12 mouse cellular contexts compared by ENCODE assay signal in genomic region chr1:178396383-178396782, GRCm38 (mm10). TPM values are rescaled to one million over a fixed set of nuclear protein-coding genes. Genes with fewer than 3 reads are reported as not detected.
DNase-seq lines count a peak whose midpoint lies in the region; ATAC-seq and TF ChIP-seq lines count a peak whose summit lies in the region.
"Had no signal": no experiment of that assay in that cellular context is flagged by ENCODE, and none has a peak within 500 bp of the region (broad histone marks: within the 10 kb centered on the region; RNA-seq: fewer than 3 reads in every experiment).

No protein-coding gene starts in this region.

- ATAC-seq in limb, embryonic 13.5 days (ENCODE audit: low FRiP score, low read depth): 0 out of 2 replicates have a peak, but pooled peaks have one; percentile 42
- ATAC-seq in heart, embryonic 16.5 days (replicated peaks; ENCODE audit: extremely low read depth, insufficient read depth, low FRiP score): peak; percentile 87
- ATAC-seq in kidney, postnatal 0 days (replicated peaks; ENCODE audit: low FRiP score, low read depth): peak; percentile 88
- no peak for ATAC-seq in midbrain, embryonic 15.5 days (replicated peaks)

- H3K4me2 ChIP-seq in limb, embryonic 13.5 days (replicated peaks): no peak overlapping the region
- H3K4me2 ChIP-seq in heart, embryonic 16.5 days (ENCODE audit: low read depth, low read length): no peak overlapping the region
- no peak overlapping the region for H3K4me2 ChIP-seq in kidney, postnatal 0 days (ENCODE audit: low read length)
- no peak overlapping the region for H3K4me2 ChIP-seq in myocyte (ENCODE audit: low read depth)
- H3K4me2 ChIP-seq in midbrain, embryonic 15.5 days: no peak overlapping the region
- H3K4me2 ChIP-seq: embryonic facial prominence, embryonic 12.5 days; limb, embryonic 15.5 days; neural tube, embryonic 12.5 days had no signal

- H3K36me3 ChIP-seq in limb, embryonic 13.5 days: no peaks in the 10 kb centered on the region
- H3K36me3 ChIP-seq in limb, embryonic 10.5 days: no peaks in the 10 kb centered on the region
- no peaks in the 10 kb centered on the region for H3K36me3 ChIP-seq in heart, embryonic 16.5 days (ENCODE audit: control insufficient read depth, insufficient read depth)
- H3K36me3 ChIP-seq in kidney, postnatal 0 days (ENCODE audit: insufficient read depth, low read length): no peaks in the 10 kb centered on the region
- no peaks in the 10 kb centered on the region for H3K36me3 ChIP-seq in myocyte (ENCODE audit: control insufficient read depth, insufficient read depth)
- H3K36me3 ChIP-seq in midbrain, embryonic 15.5 days (replicated peaks): no peaks in the 10 kb centered on the region
- H3K36me3 ChIP-seq: embryonic facial prominence, embryonic 12.5 days; G1E; limb, embryonic 15.5 days; neural tube, embryonic 12.5 days had no signal

- no peaks in the 10 kb centered on the region for H3K9me3 ChIP-seq in limb, embryonic 13.5 days
- H3K9me3 ChIP-seq in limb, embryonic 10.5 days (replicated peaks): no peaks in the 10 kb centered on the region
- no peaks in the 10 kb centered on the region for H3K9me3 ChIP-seq in heart, embryonic 16.5 days (replicated peaks; ENCODE audit: control insufficient read depth, low read length)
- no peaks in the 10 kb centered on the region for H3K9me3 ChIP-seq in kidney, postnatal 0 days (replicated peaks; ENCODE audit: low read length)
- H3K9me3 ChIP-seq in midbrain, embryonic 15.5 days: no peaks in the 10 kb centered on the region
- H3K9me3 ChIP-seq: embryonic facial prominence, embryonic 12.5 days; limb, embryonic 15.5 days; neural tube, embryonic 12.5 days had no signal

- no peak overlapping the region for H3K27ac ChIP-seq in limb, embryonic 13.5 days
- H3K27ac ChIP-seq in limb, embryonic 10.5 days: no peak overlapping the region
- peak overlapping the region; percentile 64 for H3K27ac ChIP-seq in heart, embryonic 16.5 days (ENCODE audit: low read length)
- no peak overlapping the region for H3K27ac ChIP-seq in kidney, postnatal 0 days
- H3K27ac ChIP-seq in midbrain, embryonic 15.5 days: no peak overlapping the region
- H3K27ac ChIP-seq: embryonic facial prominence, embryonic 12.5 days; limb, embryonic 15.5 days; neural tube, embryonic 12.5 days had no signal

- no peak for TF ChIP-seq POLR2A in myocyte (IDR thresholded peaks at IDR 0.05; ENCODE audit: insufficient read length, low read depth)

- H3K9ac ChIP-seq in limb, embryonic 13.5 days: no peak overlapping the region
- H3K9ac ChIP-seq in heart, embryonic 16.5 days (ENCODE audit: low read length): no peak overlapping the region
- no peak overlapping the region for H3K9ac ChIP-seq in kidney, postnatal 0 days (ENCODE audit: low read depth, low read length)
- H3K9ac ChIP-seq in midbrain, embryonic 15.5 days: no peak overlapping the region
- H3K9ac ChIP-seq: embryonic facial prominence, embryonic 12.5 days; limb, embryonic 15.5 days; neural tube, embryonic 12.5 days had no signal

- no peak overlapping the region for H3ac ChIP-seq in myocyte (ENCODE audit: control insufficient read depth, insufficient read length)

- no peak overlapping the region for H3K4me3 ChIP-seq in limb, embryonic 13.5 days
- H3K4me3 ChIP-seq in limb, embryonic 10.5 days: no peak overlapping the region
- no peak overlapping the region for H3K4me3 ChIP-seq in heart, embryonic 16.5 days (ENCODE audit: low read length)
- no peak overlapping the region for H3K4me3 ChIP-seq in kidney, postnatal 0 days (replicated peaks; ENCODE audit: low read depth, low read length)
- no peak overlapping the region for H3K4me3 ChIP-seq in myocyte
- no peak overlapping the region for H3K4me3 ChIP-seq in midbrain, embryonic 15.5 days
- H3K4me3 ChIP-seq: embryonic facial prominence, embryonic 12.5 days; limb, embryonic 15.5 days; neural tube, embryonic 12.5 days had no signal

- no peak for TF ChIP-seq CTCF in kidney, postnatal 0 days (IDR thresholded peaks at IDR 0.05; ENCODE audit: low read depth)

- H3K79me2 ChIP-seq in myocyte (ENCODE audit: control insufficient read depth, insufficient read depth): no peaks in the 10 kb centered on the region

- no peak for DNase-seq in limb, embryonic 10.5 days (ENCODE audit: low spot score)
- peak; percentile 59 for DNase-seq in kidney, postnatal 0 days (ENCODE audit: low spot score)
- no peak for DNase-seq in layer of hippocampus, adult 11-12 months (ENCODE audit: low spot score)
- DNase-seq in layer of hippocampus, postnatal 25 days (ENCODE audit: extremely low spot score in 1 of 2, low spot score in 1 of 2): no peak

- H3K27me3 ChIP-seq in limb, embryonic 13.5 days: no peaks in the 10 kb centered on the region
- no peaks in the 10 kb centered on the region for H3K27me3 ChIP-seq in limb, embryonic 10.5 days (ENCODE audit: low read depth, poor library complexity, severe bottlenecking)
- no peaks in the 10 kb centered on the region for H3K27me3 ChIP-seq in heart, embryonic 16.5 days (ENCODE audit: control insufficient read depth, insufficient read depth, low read length)
- no peaks in the 10 kb centered on the region for H3K27me3 ChIP-seq in kidney, postnatal 0 days (ENCODE audit: insufficient read depth, low read length)
- no peaks in the 10 kb centered on the region for H3K27me3 ChIP-seq in myocyte (ENCODE audit: control insufficient read depth, insufficient read depth, insufficient read length)
- no peaks in the 10 kb centered on the region for H3K27me3 ChIP-seq in midbrain, embryonic 15.5 days (replicated peaks)
- H3K27me3 ChIP-seq: embryonic facial prominence, embryonic 12.5 days; limb, embryonic 15.5 days; neural tube, embryonic 12.5 days had no signal

- 49% methylated on average over 4 of the region's 4 CpGs for WGBS in limb, embryonic 13.5 days
- WGBS in limb, embryonic 10.5 days: 83% methylated on average over 4 of the region's 4 CpGs
- whole genome bisulfite sequencing in heart, embryonic 16.5 days: 34% methylated on average over 4 of the region's 4 CpGs
- WGBS in kidney, postnatal 0 days: 48% methylated on average over 4 of the region's 4 CpGs
- 81% methylated on average over 4 of the region's 4 CpGs for WGBS in midbrain, embryonic 15.5 days

- H3K4me1 ChIP-seq in limb, embryonic 13.5 days: peaks cover 22% of the 10 kb centered on the region
- H3K4me1 ChIP-seq in limb, embryonic 10.5 days: no peaks in the 10 kb centered on the region; the same call in 1 of the 2 replicates
- peaks cover 7% of the 10 kb centered on the region; the same call in 1 of the 2 replicates for H3K4me1 ChIP-seq in heart, embryonic 16.5 days (ENCODE audit: control insufficient read depth, insufficient read depth, low read length)
- H3K4me1 ChIP-seq in kidney, postnatal 0 days (replicated peaks; ENCODE audit: insufficient read depth, low read length): no peaks in the 10 kb centered on the region; the same call in 1 of the 2 replicates
- no peaks in the 10 kb centered on the region for H3K4me1 ChIP-seq in midbrain, embryonic 15.5 days
- H3K4me1 ChIP-seq: embryonic facial prominence, embryonic 12.5 days; neural tube, embryonic 12.5 days had no signal

TF ChIP-seq in myocyte, 11 proteins besides CTCF, POLR2A, EP300 and RAD21:
- TF ChIP-seq USF1 (IDR thresholded peaks at IDR 0.05; ENCODE audit: low read depth) (peak; percentile 52), E2F4 (IDR thresholded peaks at IDR 0.05; ENCODE audit: insufficient read depth) (no peak)

RNA-seq across cellular contexts. Expression of gene Efcab2, which starts 9.5 kb away (rescaled TPM):
- polyA plus RNA-seq in limb, embryonic 13.5 days (2015; fragmentation: Nextera tagmentation; extraction: Ambion mirVana): 4.8 and 4.9 TPM in 2 replicates
- polyA plus RNA-seq in limb, embryonic 10.5 days (2016; fragmentation: Nextera tagmentation; extraction: Ambion mirVana): 4.0 and 4.6 TPM in 2 replicates
- polyA plus RNA-seq in heart, embryonic 16.5 days (2015; fragmentation: Nextera tagmentation; extraction: Ambion mirVana): 16.2 and 19.1 TPM in 2 replicates
- 8.1 TPM in 2 replicates for polyA plus RNA-seq in kidney, postnatal 0 days (2015; fragmentation: Nextera tagmentation; extraction: Ambion mirVana)
- 0.72 TPM for polyA plus RNA-seq in myocyte (2012; fragmentation: generic; extraction: Trizol)
- 9.5 and 10.7 TPM in 2 replicates for polyA plus RNA-seq in midbrain, embryonic 15.5 days (2015; fragmentation: Nextera tagmentation; extraction: Ambion mirVana)
- 10 to 100 TPM in 1 of 2 experiments, 1 to 10 TPM in 1; 8.1 to 10.1 TPM for total RNA-seq in layer of hippocampus, postnatal 25 days (2021)

RNA-seq across cellular contexts. Expression of gene Hnrnpu, which starts 58.8 kb away (rescaled TPM):
- polyA plus RNA-seq in limb, embryonic 13.5 days (2015; fragmentation: Nextera tagmentation; extraction: Ambion mirVana): 344 TPM in 2 replicates
- 608 TPM in 2 replicates for polyA plus RNA-seq in limb, embryonic 10.5 days (2016; fragmentation: Nextera tagmentation; extraction: Ambion mirVana)
- 192 and 219 TPM in 2 replicates for polyA plus RNA-seq in heart, embryonic 16.5 days (2015; fragmentation: Nextera tagmentation; extraction: Ambion mirVana)
- polyA plus RNA-seq in kidney, postnatal 0 days (2015; fragmentation: Nextera tagmentation; extraction: Ambion mirVana): 274 and 302 TPM in 2 replicates
- polyA plus RNA-seq in myocyte (2012; fragmentation: generic; extraction: Trizol): 95.0 TPM
- 255 and 278 TPM in 2 replicates for polyA plus RNA-seq in midbrain, embryonic 15.5 days (2015; fragmentation: Nextera tagmentation; extraction: Ambion mirVana)
- total RNA-seq in layer of hippocampus, postnatal 25 days (2021): 100 to 1,000 TPM; 348 to 416 TPM
